Mouse (Mus musculus): ENCODE results near the gene Asphd2.
"Not testable (repeated sequence)": the region's sequence is repeated elsewhere in the genome, so short reads cannot be mapped to it uniquely, and the experiment has no call there.

Gene Asphd2

DNA sequence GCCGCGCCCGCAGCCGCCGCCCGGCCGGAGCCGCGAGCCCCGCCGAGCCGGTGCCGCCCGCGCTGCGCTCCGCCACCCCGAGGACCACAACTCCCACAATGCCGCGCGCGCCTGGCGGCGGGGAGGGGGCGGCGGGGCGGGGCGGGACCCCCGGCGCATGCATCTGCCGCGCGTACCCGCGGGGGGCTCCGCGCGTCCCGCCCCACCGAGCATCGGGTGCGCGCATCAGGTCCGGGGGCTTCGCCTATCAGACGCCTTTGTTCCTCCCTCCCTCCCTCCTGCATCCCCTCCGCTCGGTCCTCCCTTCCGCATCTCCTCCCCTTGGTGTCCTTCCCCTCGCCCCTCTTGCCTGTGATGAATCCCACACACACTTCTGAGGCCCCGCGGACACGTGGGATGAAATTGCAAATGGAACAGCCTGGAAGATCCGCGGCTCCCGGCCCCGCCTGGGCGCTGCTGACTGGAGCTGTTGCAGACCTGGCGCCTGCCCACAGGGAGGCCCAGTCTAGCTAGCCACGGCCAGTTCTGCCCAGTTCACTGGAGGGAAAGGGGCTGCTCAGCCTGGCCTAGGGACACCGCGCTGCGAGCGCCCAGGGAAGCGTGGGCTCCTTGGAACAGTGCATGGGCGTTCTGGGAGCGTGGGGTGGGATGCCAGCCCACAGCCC, at the start of gene Asphd2:
TSS of gene Asphd2 (minus strand) at position 88 of the 665 bp plus-strand sequence.
- in situ Hi-C loops (cut with MboI, MseI): no loop called here

DNA sequence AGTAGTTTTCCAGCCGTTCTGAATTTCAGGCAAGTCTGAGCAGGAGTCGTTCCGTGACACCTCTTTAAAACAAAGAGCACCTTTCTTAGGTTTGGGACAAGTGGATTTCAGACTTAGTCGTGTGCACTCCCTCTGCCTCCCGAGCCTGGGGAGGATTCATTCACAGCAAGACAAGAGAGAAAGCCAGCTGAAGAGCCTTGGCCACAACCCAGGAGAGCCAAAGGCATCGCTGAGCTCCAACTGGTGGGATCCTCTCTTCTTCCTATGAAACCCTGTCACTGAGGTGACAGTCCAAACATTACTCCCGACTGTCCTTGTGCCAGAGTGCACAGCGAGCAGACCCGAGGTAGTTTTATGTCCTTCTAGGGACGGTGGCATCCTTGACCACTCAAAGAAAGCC, 43.9 kb upstream of the Asphd2 start:
- in situ Hi-C loops (cut with MboI, MseI): loop anchor here (10.0 kb wide), 1 partner anchor 436 kb away; no protein-coding TSS in a partner anchor

DNA sequence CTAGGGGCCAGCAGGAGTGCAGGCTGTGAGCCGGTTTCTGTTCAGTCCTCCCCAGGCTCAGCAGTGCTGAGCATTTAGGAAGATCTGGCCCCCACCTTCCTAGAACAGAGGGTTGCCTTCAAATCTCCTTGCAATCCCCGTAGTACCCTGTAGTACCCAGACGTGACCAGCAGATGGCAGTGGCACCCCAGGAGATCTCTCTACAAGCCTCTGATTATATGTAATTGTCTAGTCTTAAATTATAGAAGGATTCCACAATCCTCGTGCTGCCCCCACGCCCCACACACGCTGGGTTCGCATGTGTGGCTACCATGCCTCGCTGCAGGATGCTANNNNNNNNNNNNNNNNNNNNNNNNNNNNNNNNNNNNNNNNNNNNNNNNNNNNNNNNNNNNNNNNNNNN, 38.3 kb upstream of the Asphd2 start:
- in situ Hi-C loops (cut with MboI, MseI): loop anchor here (10.0 kb wide), 1 partner anchor 442 kb away; no protein-coding TSS in a partner anchor

DNA sequence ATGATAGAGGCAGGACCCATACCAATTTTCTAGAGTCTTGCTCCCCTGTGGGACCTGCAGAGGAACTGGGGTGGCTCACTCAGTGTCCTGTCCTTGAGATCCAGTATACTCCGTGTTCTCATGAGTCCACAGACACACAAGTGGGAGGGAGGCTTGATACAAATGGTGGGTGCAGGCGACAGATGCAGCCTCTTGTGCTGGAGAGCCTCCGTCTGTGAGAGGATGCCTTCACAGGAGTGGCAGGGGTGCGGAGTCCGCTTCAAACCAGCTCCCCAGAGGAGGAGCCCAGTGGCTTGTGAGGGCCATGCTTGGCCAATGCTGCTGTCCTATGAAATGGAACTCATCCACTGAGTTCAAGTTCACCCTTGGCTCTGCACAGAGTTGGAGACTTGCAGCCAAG, 37.4 kb upstream of the Asphd2 start:
- in situ Hi-C loops (cut with MboI, MseI): loop anchor here (10.0 kb wide), 1 partner anchor 443 kb away; no protein-coding TSS in a partner anchor

DNA sequence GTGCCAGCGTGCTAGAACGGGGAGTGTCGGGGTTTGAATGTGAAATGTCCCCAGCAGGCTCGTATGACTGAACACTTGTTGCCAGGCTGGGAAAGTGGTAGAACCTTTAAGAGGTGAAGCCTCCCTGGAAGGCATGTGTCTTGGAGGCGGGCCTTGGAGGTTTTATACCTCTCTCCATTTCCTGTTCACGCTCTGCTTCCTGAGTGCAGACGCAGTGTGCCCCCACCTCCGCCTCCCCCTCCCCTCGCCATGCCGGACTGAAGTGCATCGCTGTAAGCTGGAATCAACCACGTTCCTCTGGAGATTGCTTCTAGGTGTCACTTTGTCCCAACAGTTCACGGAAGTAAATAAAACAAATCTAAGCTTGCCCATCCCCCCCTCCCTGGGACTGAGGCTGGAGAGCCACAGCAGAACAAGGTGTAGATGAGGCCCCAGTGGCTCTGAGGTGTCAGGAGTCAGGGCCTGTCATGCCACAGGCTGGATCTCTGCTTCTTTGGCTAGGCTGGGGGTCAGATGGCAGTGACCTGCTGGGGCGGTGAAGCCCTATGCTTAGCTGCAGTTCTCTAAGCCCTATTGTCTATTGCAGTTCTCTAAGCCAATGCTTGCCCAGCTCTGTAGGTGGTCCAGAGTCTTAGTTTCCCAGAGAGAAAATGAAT, 36.6 kb upstream of the Asphd2 start:
- in situ Hi-C loops (cut with MboI, MseI): loop anchor here (10.0 kb wide), 1 partner anchor 444 kb away; no protein-coding TSS in a partner anchor

DNA sequence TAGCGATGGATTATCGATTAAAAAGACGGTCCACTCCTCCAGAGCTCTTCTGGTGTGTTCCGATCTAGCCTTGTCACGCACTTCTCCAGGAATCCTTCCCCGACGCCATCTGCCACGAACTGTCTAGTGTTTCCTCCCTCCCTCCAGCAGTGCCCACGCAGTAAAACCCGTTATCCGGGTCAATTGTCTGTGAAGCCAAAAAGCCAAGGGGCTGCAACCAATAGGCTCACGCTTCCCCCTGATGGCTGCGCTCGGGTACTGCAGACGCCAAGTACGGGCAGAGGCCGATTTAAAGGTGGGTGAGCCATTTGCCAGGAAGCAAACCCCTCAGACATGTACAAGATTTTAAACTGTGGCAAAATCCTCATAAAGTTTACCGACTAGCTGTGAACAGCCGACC, 34.3 kb upstream of the Asphd2 start:
- in situ Hi-C loops (cut with MboI, MseI): loop anchor here (5.0 kb wide), 1 partner anchor 182 kb away; no protein-coding TSS in a partner anchor

DNA sequence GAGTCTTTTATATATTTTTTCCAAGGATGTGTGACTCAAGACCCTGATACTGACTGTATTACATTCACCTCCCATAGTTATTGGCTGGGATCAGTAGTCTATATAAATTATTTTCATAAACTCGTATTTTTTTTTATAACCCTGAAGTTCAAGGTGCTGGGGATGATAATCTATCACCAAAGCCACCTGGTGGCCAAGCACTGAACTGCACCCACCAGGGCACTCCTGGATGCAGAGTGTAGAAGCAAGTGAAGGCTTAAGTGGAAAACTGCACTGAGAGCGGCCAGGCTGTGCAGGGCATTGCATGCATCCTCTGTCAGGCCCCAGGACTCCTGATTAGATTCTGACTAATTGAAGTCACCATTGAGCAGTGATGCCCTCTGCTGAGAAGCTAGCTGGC, 32.6 kb upstream of the Asphd2 start:
- in situ Hi-C loops (cut with MboI, MseI): loop anchor here (5.0 kb wide), 1 partner anchor 180 kb away; no protein-coding TSS in a partner anchor

DNA sequence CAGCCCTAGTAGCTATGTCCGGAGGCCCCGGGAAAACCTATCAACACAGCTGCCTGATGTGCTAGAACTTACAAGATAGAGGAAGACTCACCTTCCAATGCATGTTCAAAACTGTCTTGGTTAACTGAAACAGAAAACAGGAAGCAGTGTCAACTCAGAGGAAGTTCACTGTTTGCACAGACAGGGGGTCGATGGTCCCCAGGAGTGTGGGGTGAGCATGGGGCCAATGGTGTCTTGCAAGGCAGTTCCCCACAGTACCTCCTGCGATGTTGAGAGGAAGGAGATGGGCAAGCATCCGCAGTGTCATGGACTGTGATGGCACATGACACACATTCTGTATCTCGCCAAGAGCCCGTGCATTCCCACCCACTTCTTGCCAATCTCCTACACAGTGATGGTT, 32.0 kb upstream of the Asphd2 start:
- in situ Hi-C loops (cut with MboI, MseI): loop anchor here (5.0 kb wide), 1 partner anchor 179 kb away; no protein-coding TSS in a partner anchor

DNA sequence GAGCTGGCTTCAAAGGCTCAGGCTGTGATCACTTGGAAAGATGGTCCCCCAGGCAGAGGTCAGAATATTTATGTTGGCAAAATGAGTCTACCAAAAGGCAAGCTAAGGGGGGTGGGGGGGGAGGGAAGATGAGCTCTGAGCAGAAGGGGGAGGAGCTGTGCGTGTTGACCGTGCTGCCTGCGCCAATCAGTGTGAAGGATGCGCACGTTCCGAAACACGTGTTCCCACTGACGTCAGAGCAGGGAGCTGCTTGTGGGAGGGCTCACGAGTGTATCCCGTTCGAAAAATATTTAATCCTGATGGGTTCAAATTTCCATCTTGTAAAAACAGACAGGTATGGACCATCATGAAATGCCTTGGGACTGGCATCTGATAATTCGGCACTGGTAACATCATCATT, 24.9 kb upstream of the Asphd2 start:
- in situ Hi-C loops (cut with MboI, MseI): no loop called here

DNA sequence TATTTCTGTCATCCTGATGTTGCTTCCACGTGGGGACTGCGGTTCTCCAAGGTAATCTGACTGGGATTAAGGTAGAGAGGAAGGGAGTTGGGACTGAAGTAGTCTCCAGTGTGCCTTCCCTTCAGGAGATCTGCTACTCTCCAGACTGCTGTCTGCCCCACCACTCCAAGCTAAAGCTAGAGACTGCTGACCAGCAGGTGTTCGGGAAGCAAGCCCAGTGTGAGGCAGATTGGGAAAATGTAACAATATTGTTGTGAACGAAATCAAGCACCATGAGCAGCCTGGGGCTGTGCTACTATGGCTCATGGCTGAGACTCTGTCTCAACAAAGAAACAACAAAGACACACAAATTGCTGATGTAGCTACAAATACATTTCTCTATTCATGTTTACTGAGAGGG, 23.4 kb upstream of the Asphd2 start:
- in situ Hi-C loops (cut with MboI, MseI): no loop called here

DNA sequence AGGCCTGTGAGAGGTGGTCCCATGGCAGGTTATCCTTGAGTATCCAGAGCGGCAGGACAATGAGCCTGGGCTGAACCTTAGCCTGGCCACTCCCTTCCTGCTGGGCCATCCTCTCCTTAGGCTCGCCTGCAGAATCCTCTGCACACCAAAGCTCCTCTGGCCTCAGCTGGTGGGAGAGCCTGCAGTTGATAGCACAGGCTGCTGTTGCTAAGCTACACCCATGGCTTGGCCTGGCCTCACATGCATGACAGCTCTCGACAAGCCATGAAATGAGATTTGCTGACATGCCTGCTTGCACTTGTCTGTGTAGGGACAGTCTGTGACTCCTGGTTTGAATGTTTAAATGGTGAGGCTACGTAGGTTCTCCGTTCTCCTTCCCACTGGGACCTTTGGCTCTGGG, 22.0 kb upstream of the Asphd2 start:
- in situ Hi-C loops (cut with MboI, MseI): no loop called here

DNA sequence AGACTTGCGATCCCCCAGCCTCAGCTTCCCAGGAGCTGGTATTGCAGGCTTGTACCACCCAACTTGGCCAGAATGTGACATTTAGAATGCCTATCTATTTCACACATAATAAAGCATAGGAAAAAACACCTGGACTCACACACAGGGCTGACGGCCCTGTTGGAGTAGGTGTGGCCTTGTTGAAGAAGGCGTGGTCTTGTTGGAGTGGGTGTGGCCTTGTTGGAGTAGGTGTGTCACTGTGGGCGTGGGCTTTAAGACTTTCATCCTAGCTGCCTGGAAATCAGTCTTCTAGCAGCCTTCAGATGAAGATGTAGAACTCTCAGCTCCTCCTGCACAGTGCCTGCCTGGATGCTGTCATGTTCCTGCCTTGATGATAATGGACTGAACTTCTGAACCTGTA, 18.1 kb upstream of the Asphd2 start:
- in situ Hi-C loops (cut with MboI, MseI): not testable (repeated sequence)

DNA sequence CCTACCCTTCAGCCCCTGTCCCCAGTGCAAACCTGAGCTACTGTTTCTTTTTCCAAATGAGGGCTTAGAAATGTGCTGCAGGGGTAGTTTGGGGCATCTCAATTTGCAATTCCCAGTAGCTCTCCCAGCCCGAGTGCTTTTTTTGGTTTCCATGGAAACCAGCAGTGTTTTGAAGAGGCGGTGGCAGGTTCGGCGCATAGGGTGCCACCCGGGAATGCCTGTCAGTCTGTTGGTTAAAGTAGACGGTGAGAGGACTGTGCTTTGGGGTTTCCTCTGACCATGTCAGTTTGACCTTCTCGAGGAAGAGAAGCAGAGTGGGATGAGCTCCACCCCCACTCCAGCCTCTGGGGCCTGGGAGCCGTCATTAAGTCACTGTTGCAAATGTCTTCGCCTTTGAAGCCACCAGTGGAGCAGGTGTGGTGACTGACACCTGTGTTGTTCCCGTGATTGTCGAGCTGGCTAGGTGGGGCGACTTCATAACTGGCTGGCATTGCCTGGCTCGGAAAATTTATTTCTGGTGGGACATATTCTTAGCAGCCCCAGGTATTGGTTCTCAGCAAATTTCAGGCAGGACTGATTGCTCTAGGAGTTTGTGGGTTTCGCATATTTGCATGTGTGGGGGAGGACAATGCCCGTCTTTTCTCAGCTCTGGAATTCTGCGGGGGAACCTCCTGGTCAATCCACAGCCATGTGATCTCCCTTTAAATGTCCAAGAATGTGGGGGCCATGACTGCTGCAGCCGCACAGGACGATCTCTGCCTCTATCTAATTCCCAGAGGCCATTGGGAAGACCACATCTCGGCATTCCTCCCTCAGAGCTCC, 17.1 kb upstream of the Asphd2 start:
- in situ Hi-C loops (cut with MboI, MseI): no loop called here

DNA sequence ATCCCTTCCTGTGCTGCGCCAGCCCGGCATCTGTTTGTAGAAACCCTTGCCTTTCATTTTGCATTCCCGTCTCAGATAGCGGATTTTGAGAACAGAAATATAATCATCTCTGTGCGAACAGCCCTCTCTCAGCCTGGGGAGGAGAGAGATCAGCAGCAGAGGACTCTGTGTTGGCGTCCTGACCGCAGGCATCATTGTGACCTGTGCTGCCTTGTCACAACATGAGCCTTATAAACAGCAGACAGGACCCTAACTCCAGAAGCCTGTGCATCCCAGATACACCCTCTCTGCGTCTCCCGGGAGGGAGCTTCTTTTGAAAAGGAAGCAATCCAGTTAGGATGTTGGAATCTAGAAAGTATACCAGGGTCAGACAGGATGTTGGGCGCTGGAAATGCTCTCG, 16.4 kb upstream of the Asphd2 start:
- in situ Hi-C loops (cut with MboI, MseI): no loop called here

DNA sequence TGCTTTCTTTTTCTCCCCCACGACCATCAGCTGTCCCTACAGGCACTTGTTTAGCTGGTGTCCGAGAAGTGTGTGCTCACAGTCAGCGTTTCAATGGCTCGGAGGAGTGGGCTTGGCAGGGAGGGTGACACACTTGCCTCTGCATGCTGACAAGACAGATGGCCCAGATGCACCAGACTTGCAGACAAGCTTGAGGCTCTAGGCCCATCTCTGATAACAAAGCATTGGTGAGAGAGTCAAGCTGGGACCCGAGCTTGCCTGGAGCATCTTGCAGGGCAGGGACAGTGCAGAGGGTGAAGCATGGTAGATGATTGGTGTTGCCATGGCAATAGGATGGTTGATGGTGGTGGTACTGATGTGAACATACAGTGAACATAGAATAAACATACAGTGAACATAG, 14.6 kb upstream of the Asphd2 start:
- in situ Hi-C loops (cut with MboI, MseI): no loop called here

DNA sequence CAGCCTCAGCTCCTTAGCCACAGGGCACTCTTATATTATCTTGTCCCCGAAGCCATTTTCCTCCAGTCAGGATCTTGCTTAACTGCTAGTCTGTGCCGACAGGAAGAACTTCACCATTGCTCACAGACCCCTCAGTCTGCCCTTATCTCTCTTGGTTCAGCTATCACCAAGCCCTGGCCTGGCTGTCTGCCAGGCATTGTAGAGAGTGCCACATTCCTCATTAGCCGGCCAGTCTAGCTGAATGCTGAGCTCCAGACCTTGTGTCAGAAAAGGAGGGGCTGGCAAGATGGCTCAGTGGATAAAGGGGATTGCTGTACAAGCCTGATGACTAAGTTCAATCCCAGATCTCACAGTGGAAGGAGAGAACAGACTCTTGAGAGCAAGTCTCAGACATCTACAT, 11.4 kb upstream of the Asphd2 start:
- in situ Hi-C loops (cut with MboI, MseI): no loop called here

DNA sequence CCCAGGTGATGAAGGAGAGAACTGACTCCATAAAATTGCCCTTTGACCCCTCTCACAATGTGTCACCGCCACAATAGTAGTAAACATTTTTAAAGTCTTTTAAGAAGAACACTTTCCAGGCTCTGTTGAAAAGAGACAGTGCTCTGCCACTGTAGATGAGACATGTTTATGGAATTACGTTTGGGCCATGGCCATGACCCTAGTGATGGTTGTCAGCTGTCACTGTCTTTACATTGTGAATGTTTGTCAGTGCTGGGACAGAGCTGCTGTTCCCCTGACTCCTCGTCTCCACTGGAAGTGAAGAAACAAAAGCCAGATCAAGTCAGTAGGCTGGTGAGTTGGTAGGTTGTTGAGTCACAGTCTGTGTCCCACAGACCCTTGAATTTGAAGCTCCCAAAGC, 7.8 kb upstream of the Asphd2 start:
- in situ Hi-C loops (cut with MboI, MseI): no loop called here

DNA sequence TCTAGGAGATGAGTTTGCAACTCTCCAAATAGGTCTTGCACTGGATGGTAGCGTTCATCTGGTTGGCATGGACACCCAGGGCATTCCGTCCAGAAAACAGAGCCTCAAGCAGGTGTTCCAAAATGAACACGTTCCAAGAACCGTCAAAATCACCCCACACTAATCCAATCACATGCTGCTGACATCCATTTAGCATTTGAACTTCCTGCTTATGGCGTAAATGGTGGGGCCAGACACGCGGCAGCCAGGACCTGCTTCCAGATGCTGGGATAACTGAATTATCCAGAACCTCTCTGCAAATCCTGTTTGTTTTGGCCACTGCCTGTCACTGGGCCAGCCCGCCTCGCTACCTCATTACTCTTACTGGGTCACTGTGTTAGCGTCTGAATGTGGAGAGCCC, 4.6 kb upstream of the Asphd2 start:
- in situ Hi-C loops (cut with MboI, MseI): no loop called here

DNA sequence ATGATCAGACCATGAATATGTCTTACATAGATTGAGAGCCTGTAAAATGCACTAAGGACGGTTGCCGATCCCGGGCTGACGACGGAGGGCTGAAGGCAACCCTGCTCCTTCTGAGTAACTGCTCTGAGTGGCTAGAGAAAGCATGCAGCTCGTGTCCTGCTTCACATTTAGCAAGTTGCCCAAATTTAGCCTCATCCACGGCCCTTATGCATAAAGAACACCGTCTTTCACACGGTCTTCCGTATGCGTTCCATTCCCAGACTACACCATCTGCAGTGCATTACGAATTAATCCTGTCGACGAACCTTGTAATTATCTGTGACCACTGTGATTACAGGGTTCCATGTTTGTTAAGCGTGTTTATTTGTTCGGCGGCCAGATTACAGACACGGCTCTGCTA, 1.4 kb upstream of the Asphd2 start:
- in situ Hi-C loops (cut with MboI, MseI): no loop called here

DNA sequence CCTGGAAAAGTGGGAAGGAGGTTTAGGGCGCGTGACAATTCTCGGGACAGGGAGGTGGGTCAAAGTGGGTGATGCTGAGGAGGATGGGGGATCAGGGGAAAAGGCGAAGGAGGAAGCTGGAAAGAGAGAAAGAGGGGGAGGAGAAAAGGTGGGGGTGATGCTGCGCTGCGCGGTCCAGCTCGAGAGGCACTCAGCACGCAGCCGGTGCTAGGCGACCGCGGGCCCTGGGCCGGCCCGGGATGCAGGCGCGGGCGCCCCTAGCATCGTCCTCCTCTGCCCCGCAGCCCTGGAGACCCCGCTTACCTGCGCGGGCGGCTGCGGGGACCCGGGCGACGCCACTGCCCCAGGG, 277 bp downstream of the Asphd2 start:
- in situ Hi-C loops (cut with MboI, MseI): no loop called here

DNA sequence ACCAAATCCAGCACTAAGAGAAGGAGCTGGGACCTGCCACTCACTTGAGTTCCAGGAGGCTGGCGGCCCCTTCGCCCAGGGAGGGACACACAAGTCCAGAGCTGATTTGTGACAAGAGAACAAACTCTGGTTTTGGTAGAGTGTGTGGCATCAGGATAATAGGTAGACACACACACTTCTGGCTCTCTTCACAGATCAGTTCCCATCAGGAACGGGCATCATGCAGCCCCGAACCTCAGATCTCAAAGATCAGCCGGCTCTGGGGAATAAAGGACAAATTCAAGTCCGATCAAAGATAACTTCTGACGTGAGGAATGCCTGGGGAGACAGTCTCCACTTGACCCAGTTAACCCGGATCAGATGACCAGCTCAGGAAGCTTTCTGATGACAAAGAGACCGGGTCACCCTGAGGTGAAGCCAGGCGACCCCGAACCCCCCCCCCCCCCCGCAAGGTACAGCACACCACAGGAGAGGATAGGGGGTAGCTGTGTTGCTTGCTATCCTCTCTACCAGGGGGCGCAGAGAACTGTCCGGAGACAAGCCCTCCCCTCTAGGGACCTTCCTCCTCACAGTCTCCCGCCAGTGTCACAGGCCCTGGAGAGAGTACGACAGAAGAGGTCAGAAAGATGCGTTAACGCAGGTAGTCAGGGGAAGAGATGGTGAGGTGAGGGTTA, 788 bp downstream of the Asphd2 start:
- in situ Hi-C loops (cut with MboI, MseI): no loop called here
